Mouse (Mus musculus) urinary bladder, postnatal 10 days (tissue): ENCODE results near the gene Pxylp1.
"Not testable (repeated sequence)": the region's sequence is repeated elsewhere in the genome, so short reads cannot be mapped to it uniquely, and the experiment has no call there.

ENCODE experiments used
- DNase-seq: peaks from one replicate; pipeline ENCODE4 v3.0.0; 2022; ENCODE audit warnings: low spot score

Pxylp1 gene

DNA sequence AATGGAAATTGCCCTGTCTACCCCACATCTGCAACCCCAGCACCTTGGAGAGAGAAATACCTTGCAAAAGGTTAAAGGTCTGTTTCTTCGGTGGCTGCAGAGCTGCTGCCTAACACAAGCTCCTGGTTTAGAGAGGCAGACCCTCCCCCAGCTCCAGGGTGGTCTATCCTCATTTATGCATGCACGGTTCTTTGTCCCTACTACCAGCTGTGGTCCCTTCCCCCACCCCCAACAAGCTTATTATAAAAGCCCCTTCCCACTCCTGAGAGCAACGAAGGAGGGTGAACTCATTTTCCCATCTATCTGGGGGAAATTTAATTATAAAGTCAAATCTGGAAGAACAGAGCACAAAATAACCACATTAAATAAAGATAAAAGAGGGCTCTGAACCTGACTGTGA lies at the start of gene Pxylp1:
Gene Pxylp1 (minus strand): TSS at position 124 of the 400 bp plus-strand sequence.
- DNase-seq: no peak

DNA sequence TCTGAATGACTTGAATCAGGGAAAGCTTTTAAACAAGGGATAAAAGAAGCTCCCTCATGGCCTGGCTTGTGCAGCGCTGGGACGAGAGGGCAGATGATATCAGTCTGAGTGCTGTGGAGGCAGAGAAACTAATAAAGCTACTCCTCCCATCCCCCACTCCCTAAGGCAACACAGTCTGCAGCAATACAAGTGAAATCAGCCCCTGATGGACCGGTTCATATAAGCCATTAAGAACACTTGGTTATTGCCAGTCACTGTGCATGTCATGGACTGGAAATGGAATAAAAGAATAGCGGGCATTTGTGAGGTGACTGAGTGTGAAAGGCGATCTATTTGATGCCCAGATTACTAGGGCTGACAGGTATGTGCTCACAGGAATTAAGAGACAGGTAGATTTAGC lies 46.4 kb upstream of the Pxylp1 start:
- no peak for DNase-seq

DNA sequence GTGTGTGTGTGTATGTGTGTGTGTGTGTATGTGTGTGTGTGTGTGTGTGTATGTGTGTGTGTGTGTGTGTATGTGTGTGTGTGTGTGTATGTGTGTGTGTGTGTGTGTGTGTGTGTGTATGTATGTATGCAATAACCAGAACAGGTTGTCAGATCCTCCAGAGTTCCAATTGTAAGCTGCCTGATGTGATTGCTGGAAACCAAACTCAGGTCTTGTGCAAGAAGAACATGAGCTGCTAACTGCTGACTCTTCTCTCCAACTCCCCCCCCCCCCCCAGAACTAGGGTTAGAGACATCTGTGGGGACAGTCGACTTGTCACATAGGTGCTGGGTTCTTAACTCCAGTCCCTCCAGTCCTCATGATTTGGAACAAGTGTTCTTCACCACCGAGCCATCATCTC lies 44.0 kb upstream of the Pxylp1 start:
- not testable (repeated sequence) for DNase-seq

DNA sequence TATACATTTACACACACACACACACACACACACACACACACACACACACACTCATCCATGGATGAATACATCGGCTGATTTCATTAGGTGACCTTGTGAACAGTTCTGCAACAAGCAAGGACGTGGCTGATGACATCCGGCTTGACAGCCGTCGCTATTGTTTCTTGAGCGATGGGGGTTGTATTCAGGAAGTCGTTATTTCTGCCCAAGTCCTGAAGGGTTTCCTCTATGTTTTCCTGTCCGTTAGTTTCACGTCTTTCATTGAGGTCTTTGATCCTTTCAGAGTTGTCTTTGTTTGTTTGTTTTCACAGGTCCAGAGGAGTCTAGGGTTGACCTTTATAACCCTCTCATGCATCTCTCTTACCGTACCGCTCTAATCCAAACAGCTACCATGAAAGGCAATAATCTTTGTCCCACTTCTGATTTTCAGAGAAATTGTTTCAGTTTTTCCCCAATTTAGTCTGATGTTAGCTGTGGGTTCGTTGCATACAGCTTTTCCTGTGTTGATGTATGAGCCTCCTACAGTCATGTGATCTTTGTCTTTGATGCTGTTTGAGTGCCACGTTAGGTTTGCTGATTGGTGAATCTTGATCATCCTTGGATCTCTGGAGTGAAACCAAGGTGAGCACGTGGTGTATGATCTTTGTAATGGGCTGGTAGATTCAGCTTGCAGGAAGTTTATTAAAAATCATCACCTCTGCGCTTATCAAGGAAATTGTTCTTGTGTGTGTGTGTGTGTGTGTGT lies 43.3 kb upstream of the Pxylp1 start:
- DNase-seq: no peak

DNA sequence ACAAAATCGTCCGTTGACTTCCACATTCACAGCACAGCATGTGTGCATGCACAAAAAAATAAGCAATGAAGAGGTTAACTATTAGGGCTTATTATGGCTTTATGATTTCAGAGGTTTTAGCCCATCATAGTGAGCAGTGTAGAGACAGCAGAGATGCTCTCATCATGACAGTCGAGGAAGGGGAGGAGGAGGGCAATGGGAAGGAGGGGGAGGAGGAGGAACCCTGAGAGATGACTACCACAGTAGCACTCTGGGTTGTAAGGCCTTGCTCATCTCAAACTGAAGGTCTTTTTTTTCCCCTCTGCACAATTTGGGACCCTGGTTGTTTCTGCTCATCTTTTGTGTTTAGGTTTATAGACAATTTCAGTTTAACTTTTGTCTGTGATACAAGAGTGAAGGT lies 42.3 kb upstream of the Pxylp1 start:
- DNase-seq: no peak

DNA sequence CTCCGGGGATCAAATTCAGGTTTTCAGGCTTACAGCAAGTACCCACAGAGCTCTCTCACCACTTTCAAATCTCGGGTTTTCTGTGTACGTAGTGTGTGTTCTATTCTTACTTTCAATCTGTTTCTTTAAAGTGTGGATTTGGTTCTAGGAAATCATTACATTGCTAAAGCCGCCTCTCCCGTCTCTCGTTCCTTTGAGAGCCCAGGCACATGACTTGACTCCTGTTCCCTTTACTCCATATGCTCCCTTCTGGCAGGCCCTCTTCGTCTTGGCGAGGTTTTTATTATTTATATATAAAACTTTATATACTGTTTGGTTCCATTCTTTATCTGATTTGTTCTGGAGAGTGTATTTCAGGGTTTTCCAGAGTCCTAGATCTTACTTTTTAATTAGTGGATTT lies 40.3 kb upstream of the Pxylp1 start:
- DNase-seq: no peak

DNA sequence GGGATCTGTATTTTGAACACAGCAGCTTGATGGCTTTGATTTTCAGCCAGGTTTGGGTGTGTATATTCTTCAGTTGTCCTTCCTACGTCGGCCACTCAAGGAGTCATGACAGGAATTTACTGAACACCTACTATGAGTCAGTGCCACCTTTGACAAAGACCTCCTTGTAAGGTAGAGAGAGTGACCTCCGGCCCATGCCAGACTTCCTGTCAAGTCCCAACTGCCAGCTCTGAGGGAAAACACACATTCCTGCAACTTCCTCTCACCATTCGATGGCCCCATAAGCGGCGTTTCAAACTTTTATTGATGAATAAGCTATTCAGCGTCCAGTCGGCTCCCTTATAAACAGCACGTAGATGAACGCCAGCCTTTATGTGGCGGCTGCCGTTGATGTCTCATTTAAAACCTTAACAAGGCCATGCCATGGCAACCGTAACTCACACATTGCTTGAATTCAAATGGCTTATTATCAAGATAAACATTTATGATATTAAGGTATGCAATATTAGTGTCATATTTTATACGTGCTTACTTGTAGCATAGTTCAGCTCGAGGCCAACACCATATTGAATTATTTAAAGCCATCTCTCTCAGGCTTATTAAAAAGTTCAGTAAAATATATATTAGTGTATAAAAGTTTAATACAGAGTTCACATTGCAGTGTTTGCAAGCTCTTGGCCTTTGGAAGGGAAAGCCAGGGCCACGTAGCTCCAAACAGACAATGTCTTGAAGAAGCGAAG lies 31.3 kb upstream of the Pxylp1 start:
- no peak for DNase-seq

DNA sequence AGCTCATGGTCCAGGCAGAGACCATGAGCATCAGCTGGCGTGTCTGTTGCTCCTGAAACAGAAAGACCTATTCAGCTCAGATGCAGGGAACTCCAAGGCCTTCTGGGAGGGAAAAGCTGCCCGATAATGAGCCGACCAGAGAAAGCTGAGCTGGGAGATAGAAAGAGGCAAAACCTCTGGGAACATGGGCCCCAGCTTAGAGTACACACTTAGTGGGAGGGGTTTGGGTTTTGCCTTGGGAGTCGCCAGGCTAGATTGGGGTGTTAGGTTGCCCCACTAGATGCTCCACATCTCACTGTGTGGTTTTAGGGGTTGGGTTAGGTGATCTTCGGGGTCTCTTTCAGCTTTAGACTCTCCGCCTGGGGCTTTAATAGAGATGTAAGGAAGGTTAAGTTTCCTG lies 30.6 kb upstream of the Pxylp1 start:
- no peak for DNase-seq

DNA sequence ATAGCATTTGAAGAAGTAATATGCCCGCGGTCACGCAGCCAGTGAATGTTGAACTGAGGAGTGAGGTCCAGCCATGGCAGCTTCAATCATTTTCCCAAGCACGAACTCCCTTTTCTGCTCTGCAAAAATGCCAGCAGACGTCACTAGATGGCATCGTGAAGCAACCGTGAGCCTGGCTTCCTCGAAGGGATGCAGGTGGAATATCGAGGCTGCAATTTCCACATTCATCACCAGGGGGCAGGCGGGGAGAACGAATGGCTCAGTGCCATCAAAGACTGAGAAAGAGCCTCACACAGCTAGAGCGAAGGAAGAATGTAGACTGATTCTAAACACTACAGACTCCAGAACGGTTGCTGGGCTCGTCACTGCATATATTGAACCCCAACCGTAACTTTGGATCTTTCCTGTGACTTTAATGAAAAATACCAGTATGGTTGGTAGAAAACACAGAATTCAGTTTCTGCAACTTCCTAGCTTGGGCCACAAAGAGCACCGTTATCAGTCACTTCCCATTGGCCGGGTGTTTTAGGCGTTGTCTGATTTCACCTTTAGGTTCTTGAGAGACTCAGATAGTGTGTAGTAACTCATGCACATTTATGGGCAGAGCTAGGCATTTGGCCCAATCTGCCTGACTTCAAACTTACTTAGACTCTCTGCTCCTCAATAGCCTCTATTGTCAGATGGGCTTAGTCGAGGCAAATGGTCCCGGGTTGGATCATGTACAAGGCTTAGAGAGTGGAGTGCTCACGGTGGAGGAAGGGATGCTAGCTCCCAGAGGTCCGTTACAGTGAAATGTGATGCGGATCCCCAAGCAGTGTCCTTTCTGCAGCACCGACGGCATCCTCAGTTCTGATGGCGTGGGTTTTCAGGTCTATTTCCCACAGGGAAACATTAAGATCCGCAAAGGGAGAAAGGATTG lies 24.4 kb upstream of the Pxylp1 start:
- DNase-seq: peak; percentile 73

DNA sequence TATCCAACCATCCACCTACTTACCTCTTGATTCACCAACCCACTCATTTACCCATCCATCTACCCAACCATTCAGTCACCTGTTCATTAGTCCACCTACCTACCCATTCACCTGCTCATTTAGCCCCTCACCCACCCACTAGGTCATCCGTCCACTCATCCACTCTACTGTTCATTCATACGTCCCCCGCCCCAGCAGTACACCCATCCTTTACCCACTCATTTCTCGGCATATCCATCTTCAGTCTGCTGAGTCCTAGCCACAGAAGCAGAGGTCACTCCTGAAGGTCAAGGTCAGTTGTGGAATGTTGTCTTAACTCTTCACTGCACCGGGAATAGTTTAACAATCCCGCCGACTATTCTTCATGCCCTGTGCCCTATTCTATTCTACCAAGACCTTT lies 23.6 kb upstream of the Pxylp1 start:
- no peak for DNase-seq

DNA sequence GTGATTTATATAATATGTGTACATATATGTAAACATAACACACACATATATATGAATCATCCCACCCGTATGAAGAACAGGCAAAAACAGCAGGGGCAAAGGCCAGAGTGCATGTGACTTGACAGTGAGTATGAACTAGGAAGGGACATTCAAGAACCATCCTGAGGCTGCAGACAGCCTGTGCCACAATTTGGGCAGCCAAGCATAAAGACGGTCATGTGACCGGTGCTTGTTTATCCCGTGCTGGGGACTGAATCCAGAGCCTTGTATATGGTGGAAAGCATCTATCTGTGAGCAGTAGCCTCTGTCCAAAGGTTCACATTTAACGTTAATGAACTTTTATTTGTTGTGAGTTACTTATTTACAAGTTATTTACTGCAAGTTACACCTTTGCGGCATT lies 22.4 kb upstream of the Pxylp1 start:
- no peak for DNase-seq

DNA sequence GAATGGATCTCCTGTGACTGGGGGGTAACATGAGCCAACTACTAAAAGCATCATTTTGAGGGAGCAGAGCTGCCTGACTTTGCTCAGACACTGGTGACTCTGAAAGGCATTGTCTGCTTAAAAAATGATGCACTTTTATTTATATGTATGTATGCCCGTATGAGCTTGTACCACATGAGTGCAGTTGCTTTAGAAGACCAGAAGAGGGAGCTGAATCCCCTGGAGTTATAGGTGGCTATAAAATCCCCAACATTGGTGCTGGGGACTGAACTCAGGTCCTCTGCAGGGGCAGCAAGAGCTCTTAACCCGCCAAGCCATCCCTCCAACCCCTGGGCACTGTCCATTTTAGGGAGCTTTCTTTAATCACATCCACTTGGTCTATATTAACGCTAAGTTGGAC lies 21.5 kb upstream of the Pxylp1 start:
- no peak for DNase-seq

DNA sequence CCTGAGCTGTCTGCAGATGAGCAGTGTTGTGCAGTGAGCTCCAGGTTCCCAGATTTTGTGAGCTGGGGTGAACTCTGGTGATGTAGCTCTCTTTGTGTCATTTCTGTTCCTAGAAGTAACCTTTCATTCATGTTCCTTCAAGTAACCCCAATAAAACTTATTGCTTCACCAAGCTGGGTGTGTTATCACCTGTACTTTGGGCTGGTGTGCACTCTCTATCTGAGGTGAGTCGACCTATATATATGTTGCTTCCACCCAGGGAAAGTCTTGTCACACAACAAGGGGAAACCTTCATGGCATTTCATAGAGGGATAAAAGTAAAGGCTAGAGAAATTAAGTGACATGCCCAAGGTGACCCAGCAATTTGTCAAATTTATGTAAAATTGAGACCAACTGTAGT lies 17.0 kb upstream of the Pxylp1 start:
- DNase-seq: no peak

DNA sequence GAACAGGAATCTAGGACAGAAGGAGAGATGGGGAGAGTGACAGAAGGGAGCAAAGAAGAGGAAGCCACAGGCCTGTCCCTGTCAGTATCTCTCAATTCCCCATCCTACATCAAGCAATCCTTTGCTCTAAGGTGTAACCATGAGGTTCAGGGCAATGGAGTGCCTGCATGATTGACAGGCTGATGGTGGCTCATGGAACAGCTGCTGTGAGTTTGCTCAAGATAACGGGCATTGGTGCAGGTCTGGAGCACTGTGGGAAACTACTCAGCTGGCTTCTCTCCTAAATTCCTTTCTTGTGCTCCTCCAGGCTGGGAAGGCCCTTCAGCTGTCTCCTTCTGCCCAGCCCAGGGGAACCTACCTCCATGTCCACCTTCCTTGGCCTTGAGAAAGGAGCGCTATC lies 16.3 kb upstream of the Pxylp1 start:
- no peak for DNase-seq

DNA sequence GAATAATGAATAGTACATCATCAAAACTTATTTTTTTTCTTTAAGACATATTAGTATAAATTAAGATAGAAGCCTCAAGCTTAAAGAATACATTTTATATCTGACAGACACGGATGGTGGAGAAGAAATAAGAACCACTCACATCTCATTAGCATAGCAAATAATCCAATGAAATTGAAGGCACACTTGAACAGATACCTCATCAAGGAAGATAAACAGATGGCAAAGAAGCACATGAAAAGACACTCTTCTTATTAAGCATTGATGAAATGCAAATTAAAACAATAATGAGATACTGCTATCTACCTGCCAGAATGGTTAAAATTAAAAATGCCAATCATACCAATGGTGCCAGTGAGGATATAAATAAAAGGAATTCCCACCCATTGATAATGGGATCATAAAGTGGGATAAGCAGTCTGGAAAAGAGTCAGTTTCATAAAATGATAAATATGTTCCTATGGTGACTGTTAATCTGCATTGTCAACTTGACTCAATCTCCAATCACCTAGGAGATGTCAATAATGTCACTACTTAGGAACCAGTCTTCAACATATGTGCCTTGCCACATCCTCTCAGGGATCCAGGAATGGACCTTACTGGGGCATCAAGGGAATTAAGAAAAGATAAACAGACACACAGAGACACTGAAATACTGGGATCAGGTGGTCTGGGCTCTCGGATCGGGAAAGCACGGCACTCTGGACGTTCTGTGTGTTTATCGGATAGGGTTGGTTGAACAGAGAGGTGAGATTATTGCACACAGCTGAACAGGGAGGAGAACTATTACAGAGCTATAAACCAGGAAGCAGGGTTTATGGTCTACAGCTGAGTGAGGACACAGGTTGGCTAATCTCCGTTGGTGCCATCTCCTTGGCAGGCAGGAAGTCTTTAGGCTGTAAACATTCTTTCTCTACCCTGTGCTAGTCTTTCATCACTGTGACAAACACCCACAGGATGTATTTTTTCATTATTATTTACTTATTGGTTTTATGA lies 12.2 kb upstream of the Pxylp1 start:
- DNase-seq: no peak

DNA sequence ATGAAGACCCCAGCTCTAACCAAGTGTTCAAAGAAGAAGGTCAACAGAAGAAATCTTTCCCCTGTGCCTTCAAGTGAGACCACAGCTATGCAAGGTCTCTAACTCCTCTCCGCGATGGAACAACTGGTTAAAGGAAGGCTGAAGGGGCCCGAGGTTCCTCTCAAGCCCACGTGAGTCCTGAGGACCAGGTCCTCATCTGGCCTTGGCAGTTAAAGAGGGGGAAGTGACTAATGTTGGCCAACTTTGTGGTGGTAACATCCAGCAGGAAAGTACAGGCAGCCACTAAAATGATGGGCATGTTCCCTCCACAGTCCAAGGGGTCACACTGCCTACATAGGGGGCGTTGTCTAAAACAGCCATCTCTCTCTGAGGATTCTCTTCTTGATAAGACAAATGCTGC lies 7.2 kb upstream of the Pxylp1 start:
- no peak for DNase-seq

DNA sequence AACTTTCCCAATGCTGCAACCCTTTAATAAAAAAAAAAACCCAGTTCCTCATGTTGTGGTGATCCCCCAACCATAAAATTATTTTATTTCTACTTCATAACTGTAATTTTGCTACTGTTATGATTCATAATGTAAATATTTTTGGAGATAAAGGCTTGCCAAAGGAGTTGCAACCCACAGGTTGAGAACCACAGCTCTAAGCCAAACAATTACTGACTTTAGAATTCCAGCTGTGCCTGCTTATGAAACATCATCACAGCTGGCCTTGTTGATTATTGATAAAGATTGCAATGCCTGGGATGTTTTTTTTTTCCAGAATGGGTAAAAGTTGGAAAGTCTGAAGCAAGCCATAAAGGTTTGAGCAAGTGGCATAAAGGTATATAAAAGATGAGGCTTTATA lies 6.5 kb upstream of the Pxylp1 start:
- DNase-seq: no peak

DNA sequence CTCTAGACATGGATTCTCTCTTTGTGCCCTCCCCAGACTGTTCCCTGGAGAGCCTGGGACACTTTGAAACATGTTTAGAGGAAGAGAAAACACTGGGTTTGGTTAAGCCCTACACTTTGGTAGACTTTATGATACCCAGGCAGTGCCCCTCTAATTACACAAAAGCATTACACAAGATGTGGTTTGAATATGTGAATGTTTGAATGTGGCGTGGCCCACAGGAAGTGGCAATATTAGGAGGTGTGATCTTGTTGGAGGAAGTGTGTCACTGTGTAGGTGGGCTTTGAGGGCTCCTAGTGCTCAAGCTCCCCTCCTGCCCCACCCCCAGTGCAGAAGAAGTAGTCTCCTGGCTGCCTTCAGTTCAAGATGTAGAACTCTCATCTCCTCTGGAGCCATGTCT lies 4.2 kb upstream of the Pxylp1 start:
- DNase-seq: no peak

DNA sequence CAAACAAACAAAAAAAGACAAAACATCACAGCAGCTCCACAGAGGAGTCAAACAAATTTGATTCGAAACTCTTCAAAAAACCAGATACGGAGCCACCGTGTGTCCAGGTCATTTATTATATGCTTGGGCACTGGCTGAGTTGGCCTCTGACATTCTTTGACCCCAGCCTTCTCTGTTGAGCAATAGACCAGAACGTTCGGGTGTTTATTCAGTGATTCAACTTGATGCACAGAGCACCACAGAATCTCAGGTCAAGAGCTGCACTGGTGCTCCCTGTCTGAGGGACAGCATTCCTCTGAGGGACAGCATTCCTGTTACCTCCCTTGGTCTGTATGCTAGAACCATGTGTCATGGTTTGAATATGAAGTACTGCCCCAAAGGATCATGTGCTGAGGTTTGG lies 1.1 kb upstream of the Pxylp1 start:
- DNase-seq: no peak

DNA sequence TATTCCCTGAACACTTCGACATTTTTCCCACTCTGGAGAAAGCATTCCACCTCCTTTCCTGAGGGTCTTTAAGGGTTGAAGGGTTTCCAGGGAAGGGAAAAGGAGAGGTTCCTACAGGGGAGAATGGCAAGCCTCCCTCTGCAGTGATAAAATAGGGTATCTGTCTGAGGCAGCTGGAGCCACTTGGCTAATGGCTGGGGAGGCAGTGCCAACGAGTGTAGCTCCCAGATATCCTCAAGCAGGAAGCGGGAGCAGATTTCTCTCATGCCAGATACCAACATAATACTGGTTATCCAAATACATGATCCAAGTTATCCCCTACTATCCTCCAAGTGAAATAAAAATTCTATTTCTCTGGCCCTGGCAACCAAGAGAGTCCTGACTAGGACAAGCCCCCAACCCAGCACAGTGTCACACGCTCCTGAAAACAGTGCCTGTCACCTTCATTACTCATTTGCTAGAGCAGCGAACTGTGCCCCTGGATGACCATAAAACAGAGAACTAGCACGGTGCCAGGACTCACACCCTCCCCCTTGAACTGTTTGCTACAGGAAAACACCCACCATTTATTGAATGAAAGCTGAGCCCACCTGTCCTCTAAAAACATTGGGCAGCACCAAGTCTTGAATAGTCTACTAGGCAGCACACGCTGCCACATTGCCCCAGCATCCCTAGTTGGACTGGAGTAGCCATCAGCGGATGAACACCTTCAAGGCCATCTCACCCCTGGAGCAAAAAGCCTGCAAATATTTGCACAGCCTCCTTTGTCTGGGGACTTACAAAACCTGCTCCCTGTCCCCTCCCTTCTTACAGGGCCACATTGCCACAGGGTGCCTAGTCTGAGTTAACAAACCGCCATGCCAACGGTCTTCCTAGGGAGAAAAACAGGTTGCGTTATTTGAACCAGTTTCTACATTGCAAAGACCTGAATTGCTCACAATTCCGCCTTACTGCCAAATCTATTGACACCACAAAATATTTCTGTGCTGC lies 833 bp downstream of the Pxylp1 start:
- DNase-seq: no peak
